Mouse (Mus musculus): ENCODE data around the gene Vax1. TPM values are rescaled to one million over a fixed set of nuclear protein-coding genes. Genes with fewer than 3 reads are reported as not detected.
A peak's percentile ranks its signal among the peaks of the same experiment; 100 is the strongest.

Gene Vax1
- total RNA-seq, 2 experiments from 2014 or later, result 1.5 to 2.1 TPM

DNA sequence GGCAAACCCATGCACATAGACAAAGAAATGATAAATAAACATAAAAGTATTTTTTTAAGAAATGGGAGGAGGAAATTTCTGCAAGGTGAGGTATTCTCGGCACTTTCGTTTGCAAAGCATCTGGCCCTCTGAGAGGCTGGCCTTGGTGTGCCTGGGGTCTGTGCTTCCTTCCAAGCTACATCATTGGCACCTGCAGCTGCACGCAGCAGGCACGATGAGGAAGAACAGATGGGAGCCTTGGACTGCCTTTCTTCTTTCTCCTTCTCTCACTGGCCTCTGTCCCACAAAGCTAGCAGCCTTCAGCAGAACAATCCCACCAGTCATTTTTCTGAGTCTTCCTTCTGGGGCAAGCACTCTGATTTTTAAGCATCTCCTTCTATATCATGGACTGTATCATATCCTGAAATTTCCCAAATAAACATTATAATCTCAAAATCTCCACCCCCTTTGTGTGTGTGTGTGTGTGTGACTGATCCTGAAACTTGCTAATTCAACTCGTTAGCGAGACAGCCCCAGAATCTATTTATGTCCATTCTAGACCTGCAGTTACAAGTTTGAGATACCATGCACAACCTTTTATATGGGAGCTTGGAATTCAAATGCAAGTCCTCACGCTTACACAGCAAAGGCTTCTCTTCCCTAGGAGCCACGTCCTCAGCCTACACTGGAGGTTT lies 41.2 kb downstream of the Vax1 start:
- peak in 1 of 2 experiments; percentile 20 for DNase-seq (ENCODE audit: extremely low spot score in 1 of 2, low spot score in 2 of 2)
- intact Hi-C loops (cut with DNase I), result no loop called here

GRCm38 (mm10) chr19:59127424-59127823 lies 42.4 kb downstream of the Vax1 start:
- intact Hi-C loops (cut with DNase I), result no loop called here
- DNase-seq (ENCODE audit: extremely low spot score in 1 of 2, low spot score in 2 of 2), result no peak

Other genes starting within 250 kb of the Vax1 start
- 1 to 10 TPM; 1.2 to 1.5 TPM for gene Eno4, start 226.6 kb downstream of the Vax1 start, total RNA-seq (2021)
- 100 to 1,000 TPM; 186 to 192 TPM for gene Hspa12a, start 226.4 kb downstream of the Vax1 start, total RNA-seq (2021)
- gene Shtn1, start 94.0 kb downstream of the Vax1 start, total RNA-seq (2021), result 10 to 100 TPM; 77.1 to 88.1 TPM
- gene Kcnk18, start 49.2 kb upstream of the Vax1 start, total RNA-seq (2021), result not detected
- gene Slc18a2, start 90.8 kb upstream of the Vax1 start, total RNA-seq (2021), result 1 to 10 TPM; 1.9 to 2.6 TPM
- gene Rps12-ps3, start 152.2 kb upstream of the Vax1 start, total RNA-seq (2021), result 100 to 1,000 TPM; 329 to 345 TPM
- gene Pdzd8, start 175.7 kb upstream of the Vax1 start, total RNA-seq (2021), result 10 to 100 TPM; 59.1 to 60.2 TPM